Mouse (Mus musculus) myocyte (in vitro differentiated cells): ENCODE results near the gene Setd1a.
"Not testable (repeated sequence)": the region's sequence is repeated elsewhere in the genome, so short reads cannot be mapped to it uniquely, and the experiment has no call there.

Experiments
- CEBPB ChIP-seq: IDR thresholded peaks from 2 replicates; pipeline ENCODE4 v1.6.1; 2011; ENCODE audit warnings: mild to moderate bottlenecking, moderate library complexity; ENCODE audit not compliant: poor library complexity, insufficient read depth, severe bottlenecking
- E2F4 ChIP-seq: IDR thresholded peaks from one replicate; pipeline ENCODE4 v1.6.1; 2011; ENCODE audit warnings: mild to moderate bottlenecking, control low read depth, moderate library complexity; ENCODE audit not compliant: insufficient read depth
- MAX ChIP-seq: IDR thresholded peaks from one replicate; pipeline ENCODE4 v1.6.1; 2011; ENCODE audit warnings: low read depth, mild to moderate bottlenecking, control low read depth
- MYOD1 ChIP-seq, 3 experiments: IDR thresholded peaks; one replicate each; pipeline ENCODE4 v1.6.1; 2011; ENCODE audit warnings: control low read depth in 2 of 3, low read depth in 2 of 3, mild to moderate bottlenecking in 2 of 3, moderate library complexity in 1 of 3; ENCODE audit not compliant: insufficient read length in 2 of 3, control insufficient read depth in 1 of 3
- POLR2A ChIP-seq: IDR thresholded peaks from one replicate; pipeline ENCODE4 v1.6.1; 2011; ENCODE audit warnings: low read depth, mild to moderate bottlenecking, control low read depth, moderate library complexity; ENCODE audit not compliant: insufficient read length
- POLR2AphosphoS2 ChIP-seq: IDR thresholded peaks from one replicate; pipeline ENCODE4 v1.6.1; 2011; ENCODE audit warnings: low read depth, control low read depth; ENCODE audit not compliant: insufficient read length
- SRF ChIP-seq: IDR thresholded peaks from one replicate; pipeline ENCODE4 v1.6.1; 2011; ENCODE audit warnings: low read depth; ENCODE audit not compliant: control insufficient read depth, insufficient read length
- TCF3 ChIP-seq: IDR thresholded peaks from one replicate; pipeline ENCODE4 v1.6.1; 2011; ENCODE audit warnings: low read depth, control low read depth; ENCODE audit not compliant: insufficient read length
- USF1 ChIP-seq: IDR thresholded peaks from one replicate; pipeline ENCODE4 v1.6.1; 2011; ENCODE audit warnings: low read depth, mild to moderate bottlenecking, control low read depth, moderate library complexity

DNA sequence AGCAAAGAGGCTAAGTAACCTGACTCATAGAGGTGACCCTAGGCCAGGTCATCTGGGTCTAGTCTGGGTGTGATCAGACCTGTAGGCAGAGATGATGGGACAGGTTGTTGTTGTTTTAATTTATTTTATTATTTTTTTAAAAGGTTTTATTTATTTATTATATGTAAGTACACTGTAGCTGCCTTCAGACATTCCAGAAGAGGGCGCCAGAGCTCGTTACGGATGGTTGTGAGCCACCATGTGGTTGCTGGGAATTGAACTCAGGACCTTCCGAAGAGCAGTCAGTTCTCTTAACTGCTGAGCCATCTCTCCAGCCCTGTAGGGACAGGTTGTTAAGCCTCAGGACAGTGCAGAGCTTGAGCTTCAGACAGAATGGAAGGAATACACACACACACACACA lies 61.4 kb downstream of the Setd1a start:
- TF ChIP-seq POLR2A; E2F4; MYOD1 (IDR thresholded peaks at IDR 0.05; ENCODE audit: control insufficient read depth in 1 of 3, insufficient read length in 2 of 3, low read depth in 2 of 3); MAX; POLR2AphosphoS2; SRF; CEBPB; TCF3; USF1: not testable (repeated sequence)
